Mouse (Mus musculus): ENCODE results near the gene Hoxb4. TPM values are rescaled to one million over a fixed set of nuclear protein-coding genes. Genes with fewer than 3 reads are reported as not detected.

The Hoxb4 gene
- polyA plus RNA-seq, 1 experiment from 2014 or later = 3.3 TPM

DNA sequence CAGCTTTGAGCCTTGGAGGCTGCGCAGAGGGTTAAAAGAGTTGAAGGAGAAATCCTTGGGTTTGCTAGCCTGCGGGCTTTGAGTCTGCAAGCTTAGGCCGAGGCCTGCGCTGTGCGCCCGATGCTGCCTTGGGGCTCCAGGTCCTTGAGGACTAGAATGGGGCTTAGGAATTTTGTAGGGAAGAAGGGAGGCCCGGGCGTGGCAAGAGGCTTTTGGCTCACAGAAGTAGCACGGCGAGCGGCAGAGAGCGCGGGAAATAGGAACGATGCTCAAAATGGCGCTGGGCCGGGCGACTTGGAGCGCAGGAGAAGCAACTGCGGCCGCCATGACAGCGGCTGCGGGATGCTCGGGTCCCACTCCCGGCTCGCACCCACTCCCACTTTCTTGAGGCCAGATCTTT, 36.3 kb downstream of the Hoxb4 start:
- peaks cover 15% of the 10 kb centered on the region for H3K4me1 ChIP-seq (ENCODE audit: control insufficient read depth, insufficient read depth, low read depth, low read length)
- H3K27me3 ChIP-seq (replicated peaks; ENCODE audit: control insufficient read depth, insufficient read depth, low read length) = peaks cover 17% of the 10 kb centered on the region
- peak overlapping the region; percentile 62 for H3K9ac ChIP-seq (ENCODE audit: low read depth, low read length)
- peak overlapping the region; percentile 57 for H3K4me3 ChIP-seq (ENCODE audit: low read length)
- H3K27ac ChIP-seq (ENCODE audit: low read depth, low read length) = peak overlapping the region; percentile 88
- no peak for ATAC-seq
- H3K9me3 ChIP-seq (ENCODE audit: control insufficient read depth, low read length) = no peaks in the 10 kb centered on the region
- WGBS = under 1% methylated on average over 25 of the region's 25 CpGs
- H3K4me2 ChIP-seq (ENCODE audit: low read length) = peak overlapping the region; percentile 61
- H3K36me3 ChIP-seq (ENCODE audit: control insufficient read depth, insufficient read depth, low read length) = no peaks in the 10 kb centered on the region

DNA sequence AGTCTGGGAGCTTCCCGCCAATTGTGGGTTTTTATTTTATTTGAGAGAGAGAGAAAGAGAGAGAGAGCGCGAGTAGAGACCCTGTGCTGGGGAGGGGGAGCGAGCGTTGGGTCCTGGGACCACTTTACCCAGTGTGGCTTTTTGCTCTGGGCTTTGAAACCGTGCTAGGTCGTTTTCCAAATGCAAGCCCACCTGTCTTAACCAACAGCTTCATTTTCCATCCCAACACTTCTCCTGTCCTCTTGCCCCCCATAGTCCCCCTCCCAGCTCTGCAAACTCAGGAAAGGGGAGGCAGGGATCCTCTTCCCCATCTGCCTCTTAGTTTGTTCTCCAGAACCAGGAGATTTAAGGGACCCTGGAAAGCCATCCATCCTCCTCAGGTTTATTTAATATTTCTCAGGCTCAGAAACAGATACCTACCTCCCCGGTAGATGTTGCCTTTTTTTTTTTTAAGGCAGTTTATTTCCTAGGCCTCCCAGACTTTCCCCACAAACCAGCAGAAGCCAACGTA, 36.8 kb downstream of the Hoxb4 start:
- H3K4me1 ChIP-seq (ENCODE audit: control insufficient read depth, insufficient read depth, low read depth, low read length) = peaks cover 13% of the 10 kb centered on the region
- WGBS = 3% methylated on average over 9 of the region's 9 CpGs
- ATAC-seq = no peak
- H3K36me3 ChIP-seq (ENCODE audit: control insufficient read depth, insufficient read depth, low read length) = no peaks in the 10 kb centered on the region
- peak overlapping the region; percentile 62 for H3K9ac ChIP-seq (ENCODE audit: low read depth, low read length)
- H3K4me3 ChIP-seq (ENCODE audit: low read length) = peak overlapping the region; percentile 57
- peak overlapping the region; percentile 88 for H3K27ac ChIP-seq (ENCODE audit: low read depth, low read length)
- H3K4me2 ChIP-seq (ENCODE audit: low read length) = peak overlapping the region; percentile 61
- no peaks in the 10 kb centered on the region for H3K9me3 ChIP-seq (ENCODE audit: control insufficient read depth, low read length)
- peaks cover 17% of the 10 kb centered on the region for H3K27me3 ChIP-seq (replicated peaks; ENCODE audit: control insufficient read depth, insufficient read depth, low read length)

DNA sequence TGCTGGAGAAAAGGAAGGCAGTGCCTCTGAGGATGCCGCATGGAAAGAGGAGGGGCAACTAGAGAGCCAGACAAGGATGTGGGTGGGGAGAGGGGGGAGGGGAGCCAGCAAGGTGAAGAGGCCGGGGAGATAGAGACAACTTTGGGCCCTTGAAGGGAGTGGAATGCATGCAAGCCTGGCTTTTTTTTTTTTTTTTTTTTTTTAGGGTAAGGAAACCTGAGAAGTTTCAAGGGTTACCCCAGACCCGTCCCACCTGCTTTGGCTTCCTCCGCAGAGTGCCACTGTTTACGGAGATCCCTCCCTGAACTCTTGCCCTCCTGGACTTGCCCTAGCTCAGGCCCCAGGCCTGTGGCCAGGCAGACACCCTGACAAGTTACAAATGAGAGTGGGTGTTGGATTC, 45.7 kb downstream of the Hoxb4 start:
- no peak for ATAC-seq
- no peaks in the 10 kb centered on the region for H3K9me3 ChIP-seq (ENCODE audit: control insufficient read depth, low read length)

DNA sequence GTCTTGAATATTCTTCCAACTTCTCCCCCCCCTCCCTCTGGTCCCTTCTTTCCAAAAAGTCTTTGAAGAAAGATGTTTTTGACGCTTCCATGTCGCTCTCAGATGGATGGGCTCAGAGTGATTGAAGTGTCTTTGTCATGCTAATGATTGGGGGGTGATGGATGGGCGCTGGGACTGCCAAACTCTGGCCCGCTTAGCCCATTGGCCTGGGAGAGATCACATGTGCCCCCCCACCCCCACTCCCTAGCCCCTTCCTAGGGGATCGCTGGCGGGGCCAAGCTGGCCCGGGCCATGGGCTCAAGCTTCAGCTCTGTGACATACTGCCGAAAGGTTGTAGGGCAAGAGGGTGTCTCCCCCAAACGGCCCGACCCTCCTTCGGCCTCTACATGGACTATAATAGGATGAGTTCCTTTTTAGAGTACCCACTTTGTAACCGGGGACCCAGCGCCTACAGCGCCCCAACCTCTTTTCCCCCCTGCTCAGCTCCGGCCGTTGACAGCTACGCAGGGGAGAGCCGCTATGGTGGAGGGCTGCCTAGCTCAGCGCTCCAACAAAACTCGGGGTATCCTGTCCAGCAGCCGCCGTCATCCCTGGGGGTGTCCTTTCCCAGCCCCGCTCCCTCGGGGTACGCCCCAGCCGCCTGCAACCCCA, 47.5 kb downstream of the Hoxb4 start, which contains the start of gene Hoxb1:
Gene Hoxb1 (plus strand): TSS at position 312 of the 651 bp plus-strand sequence.
- peaks cover 59% of the 10 kb centered on the region for H3K27me3 ChIP-seq (replicated peaks; ENCODE audit: control insufficient read depth, insufficient read depth, low read length)
- no peaks in the 10 kb centered on the region for H3K36me3 ChIP-seq (ENCODE audit: control insufficient read depth, insufficient read depth, low read length)
- 3% methylated on average over 26 of the region's 26 CpGs for WGBS
- peak; percentile 61; the same call in 1 of the 2 replicates for ATAC-seq
- peak within 1 kb of the TSS; percentile 38 for H3K4me2 ChIP-seq (ENCODE audit: low read length)
- peak within 1 kb of the TSS; percentile 14 for H3K4me3 ChIP-seq (ENCODE audit: low read length)
- no peak within 1 kb of the TSS; the same call in 1 of the 2 replicates for H3K9ac ChIP-seq (ENCODE audit: low read depth, low read length)
- H3K4me1 ChIP-seq (ENCODE audit: control insufficient read depth, insufficient read depth, low read depth, low read length) = no peaks in the 10 kb centered on the region; the same call in 1 of the 2 replicates
- H3K9me3 ChIP-seq (ENCODE audit: control insufficient read depth, low read length) = no peaks in the 10 kb centered on the region
- no peak within 1 kb of the TSS for H3K27ac ChIP-seq (ENCODE audit: low read depth, low read length)

More for the DNA sequence above, 45.7 kb downstream of the Hoxb4 start:
- 9% methylated on average over 5 of the region's 5 CpGs for WGBS
- no peak overlapping the region for H3K9ac ChIP-seq (ENCODE audit: low read depth, low read length)
- no peak overlapping the region for H3K27ac ChIP-seq (ENCODE audit: low read depth, low read length)
- H3K4me2 ChIP-seq (ENCODE audit: low read length) = no peak overlapping the region
- H3K36me3 ChIP-seq (ENCODE audit: control insufficient read depth, insufficient read depth, low read length) = no peaks in the 10 kb centered on the region
- H3K4me3 ChIP-seq (ENCODE audit: low read length) = no peak overlapping the region
- H3K4me1 ChIP-seq (ENCODE audit: control insufficient read depth, insufficient read depth, low read depth, low read length) = no peaks in the 10 kb centered on the region; the same call in 1 of the 2 replicates
- H3K27me3 ChIP-seq (replicated peaks; ENCODE audit: control insufficient read depth, insufficient read depth, low read length) = peaks cover 49% of the 10 kb centered on the region

DNA sequence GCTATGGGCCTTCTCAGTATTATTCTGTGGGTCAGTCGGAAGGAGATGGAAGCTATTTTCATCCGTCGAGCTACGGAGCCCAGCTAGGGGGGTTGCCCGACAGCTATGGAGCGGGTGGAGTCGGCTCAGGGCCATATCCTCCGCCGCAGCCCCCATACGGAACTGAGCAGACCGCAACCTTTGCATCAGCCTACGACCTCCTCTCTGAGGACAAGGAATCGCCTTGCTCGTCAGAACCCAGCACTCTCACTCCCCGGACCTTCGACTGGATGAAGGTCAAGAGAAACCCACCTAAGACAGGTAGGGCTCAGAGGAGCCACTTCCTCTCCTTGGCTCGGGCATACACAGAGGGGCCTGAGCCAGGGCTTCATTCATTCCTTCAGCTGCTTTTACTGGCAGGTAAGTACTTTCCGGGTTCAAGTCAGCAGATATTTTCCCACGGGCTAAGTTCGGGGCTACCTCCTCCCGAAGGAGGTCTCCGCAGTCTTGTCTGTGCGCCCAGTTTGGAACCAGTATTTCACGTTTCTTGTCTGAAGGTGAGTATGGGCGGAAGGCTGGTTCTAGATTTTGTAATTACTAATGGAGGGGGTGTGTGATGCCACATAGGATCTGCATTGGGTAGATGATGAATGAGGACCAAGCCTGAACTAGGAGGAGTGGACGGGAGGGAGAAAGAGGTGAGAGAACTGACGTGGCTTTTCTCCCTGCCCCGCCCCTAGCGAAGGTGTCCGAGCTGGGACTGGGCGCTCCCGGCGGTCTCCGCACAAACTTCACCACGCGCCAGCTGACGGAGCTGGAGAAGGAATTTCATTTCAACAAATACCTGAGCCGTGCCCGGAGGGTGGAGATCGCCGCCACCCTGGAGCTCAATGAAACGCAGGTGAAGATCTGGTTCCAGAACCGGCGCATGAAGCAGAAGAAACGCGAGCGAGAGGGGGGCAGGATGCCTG, 48.3 kb downstream of the Hoxb4 start:
- H3K9me3 ChIP-seq (ENCODE audit: control insufficient read depth, low read length) = no peaks in the 10 kb centered on the region
- H3K4me2 ChIP-seq (ENCODE audit: low read length) = peak overlapping the region; percentile 38
- H3K9ac ChIP-seq (ENCODE audit: low read depth, low read length) = no peak overlapping the region; the same call in 1 of the 2 replicates
- ATAC-seq = no peak
- H3K27me3 ChIP-seq (replicated peaks; ENCODE audit: control insufficient read depth, insufficient read depth, low read length) = peaks cover 61% of the 10 kb centered on the region
- H3K27ac ChIP-seq (ENCODE audit: low read depth, low read length) = no peak overlapping the region
- WGBS = 5% methylated on average over 47 of the region's 47 CpGs
- H3K4me1 ChIP-seq (ENCODE audit: control insufficient read depth, insufficient read depth, low read depth, low read length) = no peaks in the 10 kb centered on the region; the same call in 1 of the 2 replicates
- no peaks in the 10 kb centered on the region for H3K36me3 ChIP-seq (ENCODE audit: control insufficient read depth, insufficient read depth, low read length)
- peak overlapping the region; percentile 14 for H3K4me3 ChIP-seq (ENCODE audit: low read length)

DNA sequence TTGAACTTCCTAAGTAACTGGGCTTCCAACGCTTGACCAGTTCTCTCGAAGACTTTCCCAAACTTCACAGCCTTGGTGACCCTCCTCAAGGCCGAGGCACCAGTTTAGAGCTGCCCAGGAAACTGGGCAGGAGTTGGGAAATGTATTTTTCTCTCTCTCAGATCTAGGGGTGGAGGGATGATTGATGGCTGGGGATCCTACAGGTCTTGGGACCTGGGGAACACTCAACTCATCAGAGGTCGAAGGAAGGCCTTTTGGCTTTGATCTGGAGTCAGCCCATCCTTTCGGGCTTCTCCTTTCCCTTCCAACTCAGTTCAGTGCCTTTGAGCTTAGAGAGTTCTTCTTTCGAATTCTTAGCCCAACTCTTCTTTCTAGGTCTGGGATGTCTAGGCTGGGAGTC, 49.1 kb downstream of the Hoxb4 start:
- Histone ChIP-seq H3K9ac (ENCODE audit: low read depth, low read length) (no peak overlapping the region), H3K4me3 (ENCODE audit: low read length) (no peak overlapping the region), H3K27ac (ENCODE audit: low read depth, low read length) (no peak overlapping the region), H3K36me3 (ENCODE audit: control insufficient read depth, insufficient read depth, low read length) (no peaks in the 10 kb centered on the region), H3K4me1 (ENCODE audit: control insufficient read depth, insufficient read depth, low read depth, low read length) (no peaks in the 10 kb centered on the region; the same call in 1 of the 2 replicates), H3K27me3 (replicated peaks; ENCODE audit: control insufficient read depth, insufficient read depth, low read length) (peaks cover 59% of the 10 kb centered on the region), H3K4me2 (ENCODE audit: low read length) (no peak overlapping the region; the same call in 1 of the 2 replicates), H3K9me3 (ENCODE audit: control insufficient read depth, low read length) (no peaks in the 10 kb centered on the region)
- no peak for ATAC-seq
- WGBS = 20% methylated on average over 6 of the region's 6 CpGs

DNA sequence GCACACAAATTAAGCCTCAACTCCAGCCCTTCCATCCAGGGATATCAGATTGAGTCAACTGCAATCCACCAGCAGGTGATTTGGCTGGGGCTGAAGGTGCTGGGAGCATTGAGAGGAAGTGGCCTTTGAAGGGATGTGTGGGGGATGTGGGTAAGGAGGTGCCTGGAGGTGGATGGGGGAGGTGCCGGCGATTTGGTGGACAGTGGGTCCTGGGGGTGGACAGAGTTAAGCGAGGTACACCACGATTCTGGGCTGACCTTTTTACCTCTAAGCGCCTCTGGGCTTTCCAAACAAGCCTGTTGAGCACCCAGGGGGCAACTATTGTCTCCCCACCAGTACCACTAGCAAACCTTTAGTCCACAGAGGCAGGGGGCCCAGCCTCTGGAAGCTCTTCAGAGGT, 50.6 kb downstream of the Hoxb4 start:
- Histone ChIP-seq H3K4me2 (ENCODE audit: low read length) (no peak overlapping the region), H3K4me1 (ENCODE audit: control insufficient read depth, insufficient read depth, low read depth, low read length) (no peaks in the 10 kb centered on the region; the same call in 1 of the 2 replicates), H3K9me3 (ENCODE audit: control insufficient read depth, low read length) (no peaks in the 10 kb centered on the region), H3K27ac (ENCODE audit: low read depth, low read length) (no peak overlapping the region), H3K27me3 (replicated peaks; ENCODE audit: control insufficient read depth, insufficient read depth, low read length) (peaks cover 57% of the 10 kb centered on the region), H3K4me3 (ENCODE audit: low read length) (no peak overlapping the region), H3K9ac (ENCODE audit: low read depth, low read length) (no peak overlapping the region), H3K36me3 (ENCODE audit: control insufficient read depth, insufficient read depth, low read length) (no peaks in the 10 kb centered on the region)
- 23% methylated on average over 5 of the region's 5 CpGs for WGBS
- ATAC-seq = no peak

DNA sequence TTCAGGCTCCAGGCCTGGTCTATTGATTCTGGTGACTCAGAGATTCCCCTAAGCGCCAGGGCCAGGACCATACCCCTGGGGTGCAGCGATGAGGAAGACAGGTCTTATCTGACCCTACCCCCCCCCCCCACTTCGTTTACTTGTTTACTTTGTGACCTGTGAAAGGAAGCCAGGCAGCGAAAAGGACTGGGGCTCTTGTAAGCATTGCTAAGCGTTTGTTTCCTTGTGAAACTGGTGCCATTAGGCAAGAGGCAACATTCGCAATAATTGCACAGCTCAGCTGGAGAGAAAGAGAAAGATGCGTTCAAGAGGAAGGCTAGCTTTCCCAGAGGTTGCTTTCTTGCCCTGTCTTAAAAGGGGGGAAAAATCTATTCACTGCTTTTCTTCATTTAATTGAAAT, 51.1 kb downstream of the Hoxb4 start:
- Histone ChIP-seq H3K4me1 (ENCODE audit: control insufficient read depth, insufficient read depth, low read depth, low read length) (no peaks in the 10 kb centered on the region; the same call in 1 of the 2 replicates), H3K27ac (ENCODE audit: low read depth, low read length) (no peak overlapping the region), H3K4me3 (ENCODE audit: low read length) (no peak overlapping the region), H3K27me3 (replicated peaks; ENCODE audit: control insufficient read depth, insufficient read depth, low read length) (peaks cover 53% of the 10 kb centered on the region), H3K9me3 (ENCODE audit: control insufficient read depth, low read length) (no peaks in the 10 kb centered on the region), H3K4me2 (ENCODE audit: low read length) (no peak overlapping the region), H3K36me3 (ENCODE audit: control insufficient read depth, insufficient read depth, low read length) (no peaks in the 10 kb centered on the region), H3K9ac (ENCODE audit: low read depth, low read length) (no peak overlapping the region)
- WGBS = 20% methylated on average over 7 of the region's 7 CpGs
- no peak for ATAC-seq
